Mouse (Mus musculus): ENCODE data around the gene Vkorc1l1.

- no peak for TF ChIP-seq CTCF (IDR thresholded peaks at IDR 0.05; ENCODE audit: insufficient read depth, low read length)
- TF ChIP-seq POLR2A (IDR thresholded peaks at IDR 0.05; ENCODE audit: borderline replicate concordance, extremely low read depth, low read depth, low read length), result no peak
These were observed 77.7 kb downstream of the Vkorc1l1 start for GRCm38 (mm10) chr5:130019461-130019860.

All from lung, adult 2 months (tissue).